Mouse (Mus musculus): Measurements from ENCODE around the gene Carmil1. TPM values are rescaled to one million over a fixed set of nuclear protein-coding genes. Genes with fewer than 3 reads are reported as not detected.

The Carmil1 gene
- polyA plus RNA-seq, 1 experiment from 2014 or later, result 36.0 TPM

DNA sequence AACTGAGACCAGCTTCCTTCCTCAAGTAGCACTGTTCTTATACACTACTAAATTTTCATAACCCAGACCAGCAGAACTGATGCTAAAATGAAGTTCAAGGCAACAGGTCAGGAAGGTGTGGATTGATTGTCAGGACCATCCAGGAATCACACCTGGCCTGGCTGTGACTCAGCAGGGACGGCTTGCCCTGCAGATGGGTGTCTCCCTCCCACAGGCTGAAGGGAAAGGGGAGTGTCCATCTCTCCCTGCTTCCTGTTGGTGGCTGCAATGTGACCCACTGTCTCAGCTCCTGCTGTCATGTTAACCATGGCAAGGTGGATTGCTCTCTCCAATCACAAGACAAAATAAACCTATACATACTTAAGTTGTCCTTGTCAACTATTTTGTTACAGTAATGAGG, 215.1 kb downstream of the Carmil1 start:
- H3K4me3 ChIP-seq (ENCODE audit: low read depth, low read length), result no peak overlapping the region
- H3K27me3 ChIP-seq (ENCODE audit: control insufficient read depth, insufficient read depth, low read length), result no peaks in the 10 kb centered on the region
- 76% methylated on average over 1 of the region's 1 CpGs for WGBS
- ATAC-seq (ENCODE audit: low read depth), result no peak
- no peaks in the 10 kb centered on the region for H3K36me3 ChIP-seq (ENCODE audit: control insufficient read depth, insufficient read depth, low read length)
- H3K27ac ChIP-seq (ENCODE audit: low read depth, low read length), result no peak overlapping the region
- no peak overlapping the region for H3K4me2 ChIP-seq (ENCODE audit: low read depth, low read length)
- H3K9ac ChIP-seq (replicated peaks; ENCODE audit: low read depth, low read length), result no peak overlapping the region
- no peaks in the 10 kb centered on the region for H3K9me3 ChIP-seq (ENCODE audit: control insufficient read depth, low read length)
- no peaks in the 10 kb centered on the region for H3K4me1 ChIP-seq (ENCODE audit: control insufficient read depth, insufficient read depth, low read length)

DNA sequence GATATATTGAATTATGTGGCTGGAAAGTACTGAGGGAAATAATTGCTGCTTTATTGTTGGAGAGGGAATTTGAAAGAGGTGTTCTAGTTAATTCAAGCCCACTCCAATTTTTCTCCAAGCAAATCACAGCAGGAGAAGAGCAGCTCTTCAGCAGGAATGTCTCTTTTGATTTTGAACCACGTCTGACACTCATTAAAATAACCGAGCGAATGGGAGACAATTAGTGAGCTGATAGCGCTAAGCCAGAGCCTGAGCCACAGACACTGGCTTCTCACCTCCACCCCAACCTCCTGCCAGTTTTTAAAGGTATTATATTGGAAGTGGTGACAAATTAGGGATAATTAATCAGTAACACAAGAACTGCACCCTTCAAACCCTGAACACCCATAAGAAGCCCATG, 217.8 kb downstream of the Carmil1 start:
- ATAC-seq (ENCODE audit: low read depth), result no peak
- Histone ChIP-seq H3K9ac (replicated peaks; ENCODE audit: low read depth, low read length) (no peak overlapping the region), H3K36me3 (ENCODE audit: control insufficient read depth, insufficient read depth, low read length) (no peaks in the 10 kb centered on the region), H3K27ac (ENCODE audit: low read depth, low read length) (no peak overlapping the region), H3K4me1 (ENCODE audit: control insufficient read depth, insufficient read depth, low read length) (no peaks in the 10 kb centered on the region), H3K9me3 (ENCODE audit: control insufficient read depth, low read length) (no peaks in the 10 kb centered on the region), H3K27me3 (ENCODE audit: control insufficient read depth, insufficient read depth, low read length) (no peaks in the 10 kb centered on the region), H3K4me3 (ENCODE audit: low read depth, low read length) (no peak overlapping the region), H3K4me2 (ENCODE audit: low read depth, low read length) (no peak overlapping the region)
- 38% methylated on average over 4 of the region's 4 CpGs for whole genome bisulfite sequencing

DNA sequence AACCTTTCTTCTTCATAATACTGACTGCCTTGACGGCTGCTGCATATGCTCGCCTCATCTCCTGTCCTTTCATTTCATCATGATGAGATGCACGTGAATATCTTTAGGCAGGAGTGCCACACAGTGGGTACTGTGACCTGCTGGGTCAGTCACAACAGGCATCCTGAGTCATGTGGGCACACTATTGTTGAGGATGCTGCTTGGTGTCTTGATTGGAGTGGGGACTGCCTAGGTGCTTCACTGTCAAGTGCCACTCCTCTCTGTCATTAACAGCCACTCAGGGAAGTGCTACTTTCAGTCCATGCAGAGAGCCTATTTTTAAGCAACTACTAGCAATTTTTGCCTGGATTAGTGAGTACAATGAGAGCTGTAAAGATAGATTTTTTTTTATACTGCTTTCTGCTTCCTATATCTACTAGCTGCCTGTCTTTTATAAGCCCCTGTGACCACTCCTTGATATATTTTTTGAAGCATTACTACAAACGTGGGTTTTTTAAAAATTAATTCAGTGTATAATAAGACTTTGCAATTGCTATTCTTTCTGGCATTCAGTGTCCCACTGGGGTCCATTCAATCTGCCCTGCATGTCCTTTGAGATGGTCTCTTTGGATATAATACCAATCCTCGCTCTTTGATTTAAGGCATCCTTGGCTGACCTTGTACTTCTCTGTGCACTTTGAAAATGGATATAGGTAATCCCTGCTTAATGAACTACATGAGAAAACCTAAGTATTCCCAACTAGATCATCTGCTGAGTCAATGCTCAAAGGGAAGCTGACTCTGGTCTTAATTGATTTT, 225.3 kb downstream of the Carmil1 start:
- no peak for ATAC-seq (ENCODE audit: low read depth)
- H3K27me3 ChIP-seq (ENCODE audit: control insufficient read depth, insufficient read depth, low read length), result no peaks in the 10 kb centered on the region
- WGBS, result 64% methylated on average over 5 of the region's 5 CpGs
- H3K27ac ChIP-seq (ENCODE audit: low read depth, low read length), result no peak overlapping the region
- H3K9ac ChIP-seq (replicated peaks; ENCODE audit: low read depth, low read length), result no peak overlapping the region
- no peak overlapping the region for H3K4me3 ChIP-seq (ENCODE audit: low read depth, low read length)
- no peaks in the 10 kb centered on the region for H3K9me3 ChIP-seq (ENCODE audit: control insufficient read depth, low read length)
- no peak overlapping the region for H3K4me2 ChIP-seq (ENCODE audit: low read depth, low read length)
- no peaks in the 10 kb centered on the region for H3K4me1 ChIP-seq (ENCODE audit: control insufficient read depth, insufficient read depth, low read length)
- no peaks in the 10 kb centered on the region for H3K36me3 ChIP-seq (ENCODE audit: control insufficient read depth, insufficient read depth, low read length)

DNA sequence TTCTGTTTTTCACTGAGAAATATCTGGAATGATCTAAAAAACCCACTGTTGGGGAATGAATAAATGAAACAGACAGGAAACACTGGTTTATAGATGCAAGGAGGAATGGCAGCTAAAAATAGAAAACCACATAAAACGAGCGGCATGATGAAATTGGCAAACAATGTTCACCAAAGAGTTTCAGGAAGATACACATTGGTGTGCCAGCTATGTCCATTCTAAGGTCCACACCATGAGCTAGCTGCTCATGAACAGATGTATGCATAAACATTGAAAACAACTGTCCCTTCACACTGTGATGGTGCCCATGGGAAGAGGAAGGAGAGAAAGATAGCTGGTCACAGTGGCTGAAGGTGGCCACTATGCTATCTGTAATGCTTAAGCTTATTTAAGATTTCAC, 229.1 kb downstream of the Carmil1 start:
- H3K9me3 ChIP-seq (ENCODE audit: control insufficient read depth, low read length), result no peaks in the 10 kb centered on the region
- WGBS, result 81% methylated on average over 2 of the region's 2 CpGs
- no peak overlapping the region for H3K27ac ChIP-seq (ENCODE audit: low read depth, low read length)
- no peak overlapping the region for H3K9ac ChIP-seq (replicated peaks; ENCODE audit: low read depth, low read length)
- H3K4me2 ChIP-seq (ENCODE audit: low read depth, low read length), result no peak overlapping the region
- no peak overlapping the region for H3K4me3 ChIP-seq (ENCODE audit: low read depth, low read length)
- peaks cover 6% of the 10 kb centered on the region; the same call in 1 of the 2 replicates for H3K4me1 ChIP-seq (ENCODE audit: control insufficient read depth, insufficient read depth, low read length)
- H3K36me3 ChIP-seq (ENCODE audit: control insufficient read depth, insufficient read depth, low read length), result no peaks in the 10 kb centered on the region
- H3K27me3 ChIP-seq (ENCODE audit: control insufficient read depth, insufficient read depth, low read length), result no peaks in the 10 kb centered on the region
- ATAC-seq (ENCODE audit: low read depth), result no peak

DNA sequence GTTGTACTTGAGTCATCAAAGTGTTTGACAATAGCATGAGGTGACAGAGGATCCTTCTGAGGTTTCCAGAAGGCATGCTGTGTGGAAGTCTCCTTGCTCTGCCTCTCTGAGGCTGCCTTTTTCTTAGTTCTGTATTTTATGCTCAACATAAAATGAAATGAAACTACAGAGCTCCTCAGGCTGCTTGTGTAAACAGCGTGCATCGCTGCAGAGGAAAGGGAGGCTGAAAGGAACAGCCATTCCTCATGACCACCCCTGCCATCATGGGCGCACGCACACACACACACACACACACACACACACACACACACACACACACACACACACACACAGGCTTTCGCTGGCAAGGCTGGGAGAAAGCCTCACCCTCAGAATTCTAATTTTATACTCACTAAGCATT, 230.3 kb downstream of the Carmil1 start:
- ATAC-seq (ENCODE audit: low read depth), result peak; percentile 61; the same call in 1 of the 2 replicates
- no peaks in the 10 kb centered on the region for H3K36me3 ChIP-seq (ENCODE audit: control insufficient read depth, insufficient read depth, low read length)
- WGBS, result 63% methylated on average over 5 of the region's 5 CpGs
- H3K4me1 ChIP-seq (ENCODE audit: control insufficient read depth, insufficient read depth, low read length), result peaks cover 9% of the 10 kb centered on the region; the same call in 1 of the 2 replicates
- no peak overlapping the region for H3K4me2 ChIP-seq (ENCODE audit: low read depth, low read length)
- no peak overlapping the region for H3K27ac ChIP-seq (ENCODE audit: low read depth, low read length)
- H3K27me3 ChIP-seq (ENCODE audit: control insufficient read depth, insufficient read depth, low read length), result no peaks in the 10 kb centered on the region
- no peak overlapping the region for H3K4me3 ChIP-seq (ENCODE audit: low read depth, low read length)
- no peaks in the 10 kb centered on the region for H3K9me3 ChIP-seq (ENCODE audit: control insufficient read depth, low read length)
- H3K9ac ChIP-seq (replicated peaks; ENCODE audit: low read depth, low read length), result no peak overlapping the region

DNA sequence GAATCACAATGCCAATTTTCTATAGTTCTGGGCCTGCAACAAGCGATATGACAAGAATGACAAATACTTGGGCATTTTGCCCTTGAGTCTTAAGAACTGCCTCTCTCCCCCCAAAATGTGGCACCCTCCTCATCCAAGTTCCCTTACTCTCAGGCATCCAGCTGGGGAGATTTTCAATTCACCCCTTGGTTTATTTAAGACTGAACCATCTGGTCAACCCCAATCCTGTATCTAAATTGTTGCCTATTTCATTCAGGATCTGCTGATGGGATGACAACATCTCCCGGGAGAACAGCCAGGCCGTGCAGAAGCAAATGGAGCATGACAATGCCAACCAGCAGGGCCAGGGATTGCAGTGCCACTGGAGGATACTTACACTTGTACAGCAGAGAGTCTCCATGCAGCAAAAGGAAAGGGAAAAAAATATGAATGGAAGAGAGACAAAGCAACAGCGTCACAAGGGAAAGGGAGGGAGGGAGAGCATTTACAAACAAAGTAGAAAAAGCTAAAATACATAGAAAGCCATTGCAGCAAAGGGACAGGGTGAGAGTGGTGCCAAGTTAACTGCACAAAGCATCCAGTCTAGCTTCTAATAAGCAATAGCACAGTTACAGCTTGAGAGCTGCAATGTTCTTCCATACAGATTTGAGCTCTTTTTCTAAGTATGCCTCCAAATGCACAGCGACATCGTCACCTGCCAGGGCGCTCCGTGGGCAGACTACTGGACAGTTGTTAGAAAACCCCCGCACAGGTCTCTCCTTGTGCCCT, 231.1 kb downstream of the Carmil1 start:
- peak; percentile 68; the same call in 1 of the 2 replicates for ATAC-seq (ENCODE audit: low read depth)
- H3K27ac ChIP-seq (ENCODE audit: low read depth, low read length), result peak overlapping the region; percentile 17; the same call in 1 of the 2 replicates
- WGBS, result 70% methylated on average over 9 of the region's 9 CpGs
- H3K4me2 ChIP-seq (ENCODE audit: low read depth, low read length), result no peak overlapping the region
- no peaks in the 10 kb centered on the region for H3K36me3 ChIP-seq (ENCODE audit: control insufficient read depth, insufficient read depth, low read length)
- H3K27me3 ChIP-seq (ENCODE audit: control insufficient read depth, insufficient read depth, low read length), result no peaks in the 10 kb centered on the region
- H3K4me3 ChIP-seq (ENCODE audit: low read depth, low read length), result no peak overlapping the region
- H3K9ac ChIP-seq (replicated peaks; ENCODE audit: low read depth, low read length), result no peak overlapping the region
- peaks cover 9% of the 10 kb centered on the region; the same call in 1 of the 2 replicates for H3K4me1 ChIP-seq (ENCODE audit: control insufficient read depth, insufficient read depth, low read length)
- H3K9me3 ChIP-seq (ENCODE audit: control insufficient read depth, low read length), result no peaks in the 10 kb centered on the region

DNA sequence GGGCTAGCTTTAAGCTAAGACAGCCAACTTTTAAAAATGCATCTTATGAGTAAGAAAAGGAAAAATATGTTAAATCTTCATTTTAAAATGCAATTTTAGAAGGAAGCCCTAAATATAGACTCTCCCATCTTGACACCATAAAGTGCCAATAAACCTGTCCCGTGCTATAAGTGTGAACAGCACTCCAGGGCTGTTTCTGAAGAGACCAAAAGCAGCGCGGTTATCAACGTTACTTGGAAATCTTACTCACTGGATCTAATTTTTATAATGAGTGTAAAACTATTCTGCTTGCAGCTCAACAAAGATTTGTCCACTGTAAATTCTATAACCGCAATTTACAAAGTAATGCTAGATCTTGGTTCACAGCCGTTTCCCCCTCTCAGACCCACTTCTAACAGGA, 232.0 kb downstream of the Carmil1 start:
- Histone ChIP-seq H3K4me2 (ENCODE audit: low read depth, low read length) (no peak overlapping the region), H3K4me1 (ENCODE audit: control insufficient read depth, insufficient read depth, low read length) (peaks cover 9% of the 10 kb centered on the region; the same call in 1 of the 2 replicates), H3K27ac (ENCODE audit: low read depth, low read length) (no peak overlapping the region), H3K27me3 (ENCODE audit: control insufficient read depth, insufficient read depth, low read length) (no peaks in the 10 kb centered on the region), H3K9me3 (ENCODE audit: control insufficient read depth, low read length) (no peaks in the 10 kb centered on the region), H3K9ac (replicated peaks; ENCODE audit: low read depth, low read length) (no peak overlapping the region), H3K36me3 (ENCODE audit: control insufficient read depth, insufficient read depth, low read length) (no peaks in the 10 kb centered on the region), H3K4me3 (ENCODE audit: low read depth, low read length) (no peak overlapping the region)
- WGBS, result 94% methylated on average over 6 of the region's 6 CpGs
- ATAC-seq (ENCODE audit: low read depth), result no peak

DNA sequence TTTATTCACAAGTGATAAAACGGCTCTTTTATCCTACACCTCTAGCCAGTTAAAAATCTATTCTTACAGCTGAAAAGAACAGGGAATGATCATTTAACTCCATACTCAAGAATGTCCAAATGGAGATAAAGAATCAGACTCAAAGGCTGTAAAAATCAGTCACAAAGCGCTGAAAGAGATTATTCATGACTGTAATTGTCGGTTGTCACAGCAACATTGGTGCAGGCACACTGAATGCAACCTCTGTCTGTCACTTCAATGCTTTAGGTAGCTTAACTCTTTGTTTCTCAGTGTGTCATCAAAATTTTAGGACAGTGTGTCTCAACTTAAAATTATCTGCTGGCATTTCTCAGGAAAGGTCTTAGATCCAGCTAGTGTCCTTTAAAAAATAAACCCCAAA, 235.3 kb downstream of the Carmil1 start:
- no peak overlapping the region for H3K4me2 ChIP-seq (ENCODE audit: low read depth, low read length)
- H3K36me3 ChIP-seq (ENCODE audit: control insufficient read depth, insufficient read depth, low read length), result no peaks in the 10 kb centered on the region
- peaks cover 9% of the 10 kb centered on the region; the same call in 1 of the 2 replicates for H3K4me1 ChIP-seq (ENCODE audit: control insufficient read depth, insufficient read depth, low read length)
- WGBS, result 10% methylated on average over 3 of the region's 3 CpGs
- no peak overlapping the region for H3K4me3 ChIP-seq (ENCODE audit: low read depth, low read length)
- H3K9me3 ChIP-seq (ENCODE audit: control insufficient read depth, low read length), result no peaks in the 10 kb centered on the region
- no peak overlapping the region for H3K9ac ChIP-seq (replicated peaks; ENCODE audit: low read depth, low read length)
- no peak for ATAC-seq (ENCODE audit: low read depth)
- no peaks in the 10 kb centered on the region for H3K27me3 ChIP-seq (ENCODE audit: control insufficient read depth, insufficient read depth, low read length)
- H3K27ac ChIP-seq (ENCODE audit: low read depth, low read length), result no peak overlapping the region

DNA sequence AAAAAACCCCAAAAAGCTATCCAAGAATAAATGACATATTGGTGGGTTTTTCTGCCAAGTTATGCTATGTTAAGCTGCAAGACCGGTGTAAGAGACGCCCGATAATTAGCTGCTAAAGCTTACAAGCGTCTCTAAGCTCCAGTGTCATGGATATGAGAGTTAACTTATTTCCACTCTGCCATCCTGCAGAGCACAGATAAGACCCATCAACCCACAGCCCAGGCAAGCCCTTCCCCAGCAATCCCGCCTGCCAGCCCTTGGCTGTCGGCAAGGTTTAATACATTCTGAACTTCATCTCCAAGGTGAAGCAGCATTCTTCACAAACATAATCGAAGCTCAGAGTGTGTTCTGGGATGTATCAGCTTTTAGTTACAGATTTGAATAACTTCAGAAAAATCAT, 240.4 kb downstream of the Carmil1 start:
- no peaks in the 10 kb centered on the region for H3K36me3 ChIP-seq (ENCODE audit: control insufficient read depth, insufficient read depth, low read length)
- H3K4me1 ChIP-seq (ENCODE audit: control insufficient read depth, insufficient read depth, low read length), result no peaks in the 10 kb centered on the region
- H3K27me3 ChIP-seq (ENCODE audit: control insufficient read depth, insufficient read depth, low read length), result no peaks in the 10 kb centered on the region
- ATAC-seq (ENCODE audit: low read depth), result no peak
- H3K4me2 ChIP-seq (ENCODE audit: low read depth, low read length), result no peak overlapping the region
- no peak overlapping the region for H3K4me3 ChIP-seq (ENCODE audit: low read depth, low read length)
- no peak overlapping the region for H3K27ac ChIP-seq (ENCODE audit: low read depth, low read length)
- H3K9ac ChIP-seq (replicated peaks; ENCODE audit: low read depth, low read length), result no peak overlapping the region
- 92% methylated on average over 7 of the region's 7 CpGs for WGBS
- H3K9me3 ChIP-seq (ENCODE audit: control insufficient read depth, low read length), result no peaks in the 10 kb centered on the region

All from neural tube, embryonic 14.5 days (tissue).